Mouse (Mus musculus): ENCODE results near the gene Zfp341.

DNA sequence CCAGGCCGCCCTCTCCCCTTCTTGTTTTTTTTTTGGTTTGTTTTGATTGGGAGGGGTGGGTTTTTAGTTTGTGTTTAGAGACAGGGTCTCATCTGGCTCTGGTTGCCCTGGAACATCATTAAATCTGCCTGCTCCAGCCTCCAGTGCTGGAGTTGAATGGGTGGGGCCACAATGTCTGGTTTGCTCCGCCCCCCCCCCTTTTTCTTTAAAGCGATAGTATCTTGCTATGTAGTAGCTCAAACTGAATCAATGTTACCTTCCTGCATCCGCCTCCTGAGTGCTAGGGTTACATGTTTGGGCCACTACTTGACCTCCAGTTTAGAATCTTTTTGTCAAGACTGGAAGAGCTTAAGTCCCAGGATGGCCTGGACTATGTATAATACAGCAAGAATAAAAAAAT lies 41.8 kb upstream of the Zfp341 start:
- TF ChIP-seq CTCF (IDR thresholded peaks at IDR 0.05) = no peak
- TF ChIP-seq POLR2A (IDR thresholded peaks at IDR 0.05; ENCODE audit: insufficient read depth, low read depth, low read length) = no peak
- TF ChIP-seq EP300 (IDR thresholded peaks at IDR 0.05; ENCODE audit: insufficient read depth, low read depth, low read length) = no peak
